Mouse (Mus musculus) heart, postnatal 0 days (tissue): ENCODE measurements around the gene Pitpnm3. TPM values are rescaled to one million over a fixed set of nuclear protein-coding genes. Genes with fewer than 3 reads are reported as not detected.

Source experiments
- ATAC-seq: fragments of 200-750 bp; cut with Nextera tagmentation; 2 replicates; pipeline ENCODE4 v1.8.0; 2017; ENCODE audit warnings: low read depth, moderate number of reproducible peaks, moderate library complexity; ENCODE audit not compliant: insufficient read depth
- DNase-seq: peaks from one replicate; pipeline ENCODE4 v3.0.0-alpha.2; 2016; ENCODE audit warnings: low spot score
- H3K27ac ChIP-seq: fragments of 300-500 bp; sonication (generic); 2 replicates; pipeline ENCODE4 v1.5.1; 2014; ENCODE audit warnings: low read depth, mild to moderate bottlenecking
- H3K27me3 ChIP-seq: fragments of 300-500 bp; sonication (generic); 2 replicates; pipeline ENCODE4 v1.6.1; 2014; ENCODE audit warnings: low read length, mixed read lengths; ENCODE audit not compliant: control insufficient read depth, insufficient read depth
- H3K36me3 ChIP-seq: fragments of 300-500 bp; sonication (generic); replicated peaks from 2 replicates; pipeline ENCODE4 v1.6.1; 2014; ENCODE audit warnings: low read length, mixed read lengths; ENCODE audit not compliant: control insufficient read depth, insufficient read depth
- H3K4me1 ChIP-seq: fragments of 300-500 bp; sonication (generic); 2 replicates; pipeline ENCODE4 v1.6.1; 2014; ENCODE audit warnings: antibody characterized with exemption; ENCODE audit not compliant: control insufficient read depth, insufficient read depth
- H3K4me2 ChIP-seq: fragments of 300-500 bp; sonication (generic); 2 replicates; pipeline ENCODE4 v1.6.1; 2014; ENCODE audit warnings: low read depth, mild to moderate bottlenecking, low read length, moderate library complexity
- H3K4me3 ChIP-seq: fragments of 300-500 bp; sonication (generic); 2 replicates; pipeline ENCODE4 v1.5.1; 2014; ENCODE audit warnings: low read depth, low read length
- H3K9ac ChIP-seq: fragments of 300-500 bp; sonication (generic); replicated peaks from 2 replicates; pipeline ENCODE4 v1.6.1; 2014; ENCODE audit warnings: low read depth, low read length, mixed read lengths
- H3K9me3 ChIP-seq: fragments of 300-500 bp; sonication (generic); replicated peaks from 2 replicates; pipeline ENCODE4 v1.6.1; 2016; ENCODE audit warnings: low read length; ENCODE audit not compliant: control insufficient read depth
- CTCF ChIP-seq: IDR thresholded peaks from 2 replicates; pipeline ENCODE4 v1.5.1; 2016; ENCODE audit warnings: antibody characterized with exemption, control low read depth, low read depth
- EP300 ChIP-seq: IDR thresholded peaks from 2 replicates; pipeline ENCODE4 v1.6.1; 2016; ENCODE audit warnings: antibody characterized with exemption, low read depth
- WGBS: fragments of 180-500 bp; shearing (Covaris S2); extraction: QIAGEN DNeasy Blood & Tissue Kit; methylation state at CpG from one replicate; pipeline ENCODE4 v1.1.7; 2014; 5-methylcytosine and 5-hydroxymethylcytosine counted together
- polyA plus RNA-seq: library from polyadenylated mRNA; unstranded; fragments of >200 nt; fragmentation: Nextera tagmentation; extraction: Ambion mirVana; gene quantifications from 2 replicates; pipeline ENCODE4 v1.2.1, GENCODE M21; 2015
- total RNA-seq: library from RNA; depleted of rRNA; stranded (reverse); fragments of >200 nt; gene quantifications from 2 replicates; pipeline ENCODE4 v1.2.3, GENCODE M21; 2014; ENCODE audit warnings: low replicate concordance

Pitpnm3 gene
- total and polyA plus RNA-seq, 2 experiments from 2014 or later, result 0.38 to 1.0 TPM

DNA sequence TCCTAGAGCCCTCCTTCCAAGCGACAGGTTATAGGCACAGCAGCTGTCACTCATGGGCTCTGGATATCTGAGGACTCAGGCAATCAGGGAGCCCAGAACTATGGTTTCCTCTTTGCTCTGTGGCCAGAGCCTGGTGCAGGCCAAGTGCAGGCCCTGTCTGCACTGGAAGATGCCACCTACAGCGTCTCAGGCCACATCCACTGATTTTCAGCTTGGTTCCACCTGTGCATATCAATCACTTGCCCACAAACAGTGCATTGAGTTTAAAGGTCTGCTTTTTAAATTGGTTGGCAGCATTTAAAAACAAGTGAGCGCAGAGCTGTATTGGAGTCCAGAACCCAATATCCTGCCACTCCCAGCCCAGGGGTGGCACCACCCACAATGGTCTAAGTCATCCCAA is 103.0 kb downstream of the Pitpnm3 start:
- no peak for TF ChIP-seq EP300
- no peak for TF ChIP-seq CTCF
- H3K27ac ChIP-seq, result no peak overlapping the region
- H3K9me3 ChIP-seq, result no peaks in the 10 kb centered on the region
- 84% methylated on average over 3 of the region's 3 CpGs for WGBS
- 0 out of 2 replicates have a peak, but pooled peaks cover 12% of the 10 kb centered on the region for H3K4me1 ChIP-seq
- ATAC-seq, result no peak
- H3K4me2 ChIP-seq, result no peak overlapping the region
- no peak for DNase-seq
- H3K27me3 ChIP-seq, result peaks cover 23% of the 10 kb centered on the region
- no peak overlapping the region for H3K4me3 ChIP-seq
- H3K36me3 ChIP-seq, result no peaks in the 10 kb centered on the region
- H3K9ac ChIP-seq, result no peak overlapping the region

DNA sequence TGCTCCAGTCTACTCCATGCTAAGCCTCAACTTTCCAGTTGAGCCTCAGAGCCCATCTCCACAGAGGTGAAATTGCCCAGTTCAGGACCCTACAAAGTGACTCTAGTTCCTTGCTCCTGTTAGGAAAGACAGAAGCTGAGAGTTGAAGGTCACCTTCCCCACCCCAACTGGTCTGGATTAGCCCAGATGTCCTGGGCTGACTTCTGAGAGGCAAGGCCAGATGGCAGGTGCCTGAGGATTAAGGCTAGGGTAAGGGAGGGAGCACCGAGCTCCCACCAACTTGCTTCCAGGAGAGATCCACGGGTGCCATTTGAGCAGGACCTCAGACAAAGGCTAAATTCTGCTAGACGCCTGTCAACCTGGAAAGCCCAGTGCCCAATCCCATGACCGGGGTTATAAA is 103.5 kb downstream of the Pitpnm3 start:
- Histone ChIP-seq H3K4me1 (0 out of 2 replicates have a peak, but pooled peaks cover 12% of the 10 kb centered on the region), H3K9me3 (no peaks in the 10 kb centered on the region), H3K36me3 (no peaks in the 10 kb centered on the region), H3K27me3 (peaks cover 24% of the 10 kb centered on the region), H3K4me3 (no peak overlapping the region), H3K27ac (no peak overlapping the region), H3K9ac (no peak overlapping the region), H3K4me2 (no peak overlapping the region)
- WGBS, result 70% methylated on average over 4 of the region's 4 CpGs
- no peak for TF ChIP-seq EP300
- TF ChIP-seq CTCF, result no peak
- ATAC-seq (no peak), DNase-seq (no peak)

DNA sequence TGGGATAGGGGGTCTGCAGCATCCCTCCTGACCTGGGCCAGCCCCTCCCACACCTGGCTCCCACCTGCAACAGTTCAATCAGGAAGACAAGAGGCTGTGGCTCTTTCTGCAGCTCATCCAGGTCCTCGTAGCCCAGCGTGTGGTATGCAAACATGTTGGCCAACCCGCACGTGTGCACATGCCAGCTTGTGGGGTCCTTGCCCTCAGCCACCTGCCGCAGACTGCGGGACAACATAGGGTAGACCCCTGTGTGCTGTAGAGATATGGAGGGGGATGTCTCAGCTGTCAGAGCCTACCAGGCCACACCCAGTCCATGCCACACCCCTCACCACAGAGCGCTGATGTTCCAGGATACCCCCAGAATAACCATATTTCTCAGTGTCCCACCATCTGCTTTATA is 104.2 kb downstream of the Pitpnm3 start:
- ATAC-seq, result peak; percentile 30; the same call in 1 of the 2 replicates

DNA sequence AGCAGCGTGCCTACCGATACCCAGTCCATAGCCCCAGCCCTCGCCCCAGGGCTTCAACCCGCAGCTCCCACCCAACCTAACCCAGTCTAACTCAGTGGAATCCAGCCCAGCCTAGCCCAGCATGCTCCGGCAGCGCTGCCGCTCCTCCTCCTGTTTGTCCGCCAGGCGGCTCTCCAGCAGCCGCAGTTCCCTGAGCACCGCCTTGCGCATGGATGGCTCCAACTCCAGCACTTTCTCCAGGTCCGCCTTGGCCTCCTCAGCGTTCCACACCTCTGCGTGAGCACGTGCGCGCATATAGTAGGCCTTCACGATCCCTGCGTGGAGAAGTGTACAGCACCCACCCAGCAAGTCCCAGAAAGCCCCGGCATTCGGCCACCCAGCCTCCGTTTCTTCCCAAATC is 106.4 kb downstream of the Pitpnm3 start:
- no peaks in the 10 kb centered on the region for H3K36me3 ChIP-seq
- 0 out of 2 replicates have a peak overlapping the region, but pooled peaks have one; percentile 16 for H3K4me3 ChIP-seq
- WGBS, result 24% methylated on average over 23 of the region's 23 CpGs
- ATAC-seq, result peak; percentile 45; the same call in 1 of the 2 replicates
- peaks cover 23% of the 10 kb centered on the region for H3K27me3 ChIP-seq
- no peak overlapping the region for H3K27ac ChIP-seq
- H3K4me1 ChIP-seq, result 0 out of 2 replicates have a peak, but pooled peaks cover 4% of the 10 kb centered on the region
- H3K9ac ChIP-seq, result no peak overlapping the region
- H3K9me3 ChIP-seq, result no peaks in the 10 kb centered on the region
- TF ChIP-seq CTCF, result peak; percentile 66
- TF ChIP-seq EP300, result no peak
- peak; percentile 37 for DNase-seq
- H3K4me2 ChIP-seq, result peak overlapping the region; percentile 36; the same call in 1 of the 2 replicates

More for the DNA sequence above, 104.2 kb downstream of the Pitpnm3 start:
- Histone ChIP-seq H3K36me3 (no peaks in the 10 kb centered on the region), H3K27me3 (peaks cover 23% of the 10 kb centered on the region), H3K4me2 (no peak overlapping the region), H3K4me1 (0 out of 2 replicates have a peak, but pooled peaks cover 12% of the 10 kb centered on the region), H3K27ac (no peak overlapping the region), H3K9ac (no peak overlapping the region), H3K4me3 (no peak overlapping the region), H3K9me3 (no peaks in the 10 kb centered on the region)
- 61% methylated on average over 7 of the region's 7 CpGs for WGBS
- TF ChIP-seq EP300 (no peak), CTCF (no peak)
- DNase-seq, result no peak

DNA sequence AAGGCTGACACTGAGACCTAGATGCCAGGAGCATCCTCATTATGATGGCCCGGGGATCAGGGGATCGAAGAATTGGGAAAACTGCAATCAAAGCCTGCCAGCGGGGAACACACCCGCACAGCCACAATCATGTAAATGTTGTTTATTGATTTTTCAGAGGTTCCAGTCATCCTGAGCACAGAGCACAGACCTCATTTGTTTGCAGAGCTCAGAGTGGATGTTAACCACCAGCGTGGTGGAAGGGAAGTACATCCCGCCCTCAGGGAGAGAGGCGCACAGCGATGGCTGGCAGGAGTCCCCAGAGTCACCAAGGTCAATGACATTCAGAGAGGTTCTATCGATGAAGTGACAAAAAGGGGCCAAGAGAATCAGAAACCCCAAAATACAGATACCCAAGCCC is 107.7 kb downstream of the Pitpnm3 start:
- Histone ChIP-seq H3K4me2 (no peak overlapping the region), H3K4me1 (0 out of 2 replicates have a peak, but pooled peaks cover 4% of the 10 kb centered on the region), H3K27ac (no peak overlapping the region), H3K27me3 (peaks cover 23% of the 10 kb centered on the region), H3K9ac (no peak overlapping the region), H3K36me3 (no peaks in the 10 kb centered on the region), H3K4me3 (no peak overlapping the region), H3K9me3 (no peaks in the 10 kb centered on the region)
- DNase-seq, result no peak
- no peak for ATAC-seq
- TF ChIP-seq CTCF, result no peak
- no peak for TF ChIP-seq EP300
- 83% methylated on average over 9 of the region's 9 CpGs for WGBS

DNA sequence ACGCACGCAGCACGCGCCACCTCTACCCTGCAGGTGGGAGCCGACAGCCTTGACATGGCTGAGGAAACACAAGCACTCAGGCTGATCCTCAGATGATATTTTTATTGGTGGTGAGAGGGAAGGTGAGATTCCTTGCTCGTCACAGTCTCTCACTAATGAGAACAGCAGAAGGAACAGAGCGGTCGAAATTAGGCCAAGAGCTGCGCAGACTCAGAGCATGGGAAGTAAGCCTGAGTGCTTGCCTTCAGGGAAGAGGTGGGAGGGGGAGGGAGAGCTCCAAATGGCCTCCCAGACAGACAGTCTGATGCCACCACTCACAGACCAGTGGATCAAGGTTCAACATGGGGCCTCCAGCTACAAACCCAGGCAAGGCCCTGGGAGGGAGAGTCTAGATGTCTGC is 109.1 kb downstream of the Pitpnm3 start:
- Histone ChIP-seq H3K4me2 (no peak overlapping the region), H3K36me3 (no peaks in the 10 kb centered on the region), H3K4me1 (no peaks in the 10 kb centered on the region), H3K9ac (no peak overlapping the region), H3K4me3 (no peak overlapping the region), H3K27ac (no peak overlapping the region), H3K9me3 (no peaks in the 10 kb centered on the region), H3K27me3 (peaks cover 23% of the 10 kb centered on the region)
- TF ChIP-seq EP300 (no peak), CTCF (no peak)
- ATAC-seq (no peak), DNase-seq (no peak)
- 86% methylated on average over 9 of the region's 9 CpGs for WGBS
